Mouse (Mus musculus) lung, embryonic 15.5 days (tissue): ENCODE measurements around the gene Nos1ap. TPM values are rescaled to one million over a fixed set of nuclear protein-coding genes. Genes with fewer than 3 reads are reported as not detected.

Source experiments
- ATAC-seq: fragments of 200-750 bp; cut with Nextera tagmentation; 2 replicates; pipeline ENCODE4 v1.8.0; 2017; ENCODE audit warnings: moderate number of reproducible peaks, borderline replicate concordance; ENCODE audit not compliant: low FRiP score, low TSS enrichment; ENCODE audit errors: extremely low read depth
- H3K27ac ChIP-seq: fragments of 300-500 bp; sonication (generic); 2 replicates; pipeline ENCODE4 v1.5.1; 2015; ENCODE audit warnings: moderate library complexity, mild to moderate bottlenecking, inconsistent platforms
- H3K27me3 ChIP-seq: fragments of 300-500 bp; sonication (generic); 2 replicates; pipeline ENCODE4 v1.6.1; 2015; ENCODE audit warnings: inconsistent platforms
- H3K36me3 ChIP-seq: fragments of 300-500 bp; sonication (generic); 2 replicates; pipeline ENCODE4 v1.6.1; 2015; ENCODE audit warnings: inconsistent platforms
- H3K4me1 ChIP-seq: fragments of 300-500 bp; sonication (generic); 2 replicates; pipeline ENCODE4 v1.6.1; 2015; ENCODE audit warnings: inconsistent platforms
- H3K4me2 ChIP-seq: fragments of 300-500 bp; sonication (generic); 2 replicates; pipeline ENCODE4 v1.6.1; 2015; ENCODE audit warnings: inconsistent platforms, mild to moderate bottlenecking, moderate library complexity
- H3K4me3 ChIP-seq: fragments of 300-500 bp; sonication (generic); 2 replicates; pipeline ENCODE4 v1.5.1; 2015; ENCODE audit warnings: mild to moderate bottlenecking, inconsistent platforms
- H3K9ac ChIP-seq: fragments of 300-500 bp; sonication (generic); 2 replicates; pipeline ENCODE4 v1.6.1; 2015; ENCODE audit warnings: inconsistent platforms
- H3K9me3 ChIP-seq: fragments of 300-500 bp; sonication (generic); 2 replicates; pipeline ENCODE4 v1.6.1; 2016; ENCODE audit warnings: inconsistent platforms
- WGBS: fragments of 180-500 bp; shearing (Covaris S2); methylation state at CpG from one replicate; pipeline ENCODE4 v1.1.7; 2015; 5-methylcytosine and 5-hydroxymethylcytosine counted together
- polyA plus RNA-seq: library from polyadenylated mRNA; unstranded; fragments of >200 nt; fragmentation: Nextera tagmentation; extraction: Ambion mirVana; gene quantifications from 2 replicates; pipeline ENCODE4 v1.2.1, GENCODE M21; 2015

The Nos1ap gene
- polyA plus RNA-seq, 1 experiment from 2014 or later = 10.6 TPM

DNA sequence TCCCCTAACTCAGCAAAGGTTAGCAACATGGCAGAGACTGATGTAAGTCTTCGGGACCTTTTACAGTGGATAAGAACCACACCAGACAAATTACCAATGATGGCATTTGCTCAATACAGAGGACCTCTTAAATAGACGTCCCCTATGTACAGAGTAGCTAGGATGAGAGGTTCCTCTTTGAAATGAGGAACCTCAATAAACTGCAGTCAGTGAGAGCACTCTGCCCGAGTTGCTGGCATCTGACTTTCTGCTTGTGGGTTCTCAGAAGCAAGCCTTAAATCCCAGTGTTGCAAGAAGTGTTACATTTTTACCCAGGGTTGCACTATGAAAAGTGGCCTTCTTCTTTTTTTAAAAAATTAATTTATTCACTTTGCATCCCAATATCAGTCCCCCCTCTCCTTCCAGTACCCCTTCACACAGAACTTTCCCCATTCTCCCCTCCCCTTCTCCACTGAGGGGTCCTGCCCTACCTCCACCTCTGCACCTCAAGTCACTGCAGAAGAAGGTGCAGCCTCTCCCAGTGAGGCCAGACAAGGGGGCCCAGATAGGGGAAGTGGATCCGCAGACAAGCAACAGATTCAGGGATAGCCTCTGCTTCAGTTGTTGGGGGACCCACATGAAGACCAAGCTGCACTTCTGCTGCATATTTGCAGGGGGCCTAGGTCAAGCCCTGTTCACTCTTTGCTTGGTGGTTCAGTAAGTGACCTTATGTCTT is 307.1 kb downstream of the Nos1ap start:
- no peak for ATAC-seq
- Histone ChIP-seq H3K27me3 (no peaks in the 10 kb centered on the region), H3K36me3 (no peaks in the 10 kb centered on the region), H3K9me3 (no peaks in the 10 kb centered on the region), H3K4me1 (no peaks in the 10 kb centered on the region), H3K4me3 (no peak overlapping the region), H3K9ac (no peak overlapping the region), H3K27ac (no peak overlapping the region), H3K4me2 (no peak overlapping the region)
- 66% methylated on average over 4 of the region's 4 CpGs for WGBS

DNA sequence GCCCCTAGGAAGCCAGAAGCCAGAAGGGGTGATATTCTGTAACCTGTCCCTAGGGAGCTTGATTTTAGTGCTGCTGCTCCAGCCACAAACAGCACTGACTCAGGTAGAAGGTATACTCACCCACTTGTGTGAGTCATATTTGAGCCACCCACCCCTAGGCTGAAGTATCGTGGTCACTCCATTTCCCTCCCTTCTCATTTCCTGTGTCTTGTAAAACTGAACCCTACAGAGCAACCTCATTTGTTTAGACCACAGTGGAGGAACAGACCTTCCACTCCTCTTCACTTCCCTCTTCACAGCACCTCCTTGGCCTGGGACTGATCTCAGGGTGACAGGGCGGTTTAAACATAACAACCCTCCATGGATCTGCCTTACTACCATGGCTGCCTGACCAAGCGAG is 312.6 kb downstream of the Nos1ap start, which contains the start of gene Sh2d1b1:
Gene Sh2d1b1, plus strand, starts transcription at position 305 of the 400 bp plus-strand sequence.
- Histone ChIP-seq H3K27me3 (no peaks in the 10 kb centered on the region), H3K4me1 (no peaks in the 10 kb centered on the region), H3K36me3 (no peaks in the 10 kb centered on the region), H3K4me3 (no peak within 1 kb of the TSS), H3K9me3 (no peaks in the 10 kb centered on the region), H3K9ac (no peak within 1 kb of the TSS), H3K27ac (no peak within 1 kb of the TSS), H3K4me2 (no peak within 1 kb of the TSS)
- ATAC-seq = no peak
- WGBS = 58% methylated on average over 3 of the region's 3 CpGs

DNA sequence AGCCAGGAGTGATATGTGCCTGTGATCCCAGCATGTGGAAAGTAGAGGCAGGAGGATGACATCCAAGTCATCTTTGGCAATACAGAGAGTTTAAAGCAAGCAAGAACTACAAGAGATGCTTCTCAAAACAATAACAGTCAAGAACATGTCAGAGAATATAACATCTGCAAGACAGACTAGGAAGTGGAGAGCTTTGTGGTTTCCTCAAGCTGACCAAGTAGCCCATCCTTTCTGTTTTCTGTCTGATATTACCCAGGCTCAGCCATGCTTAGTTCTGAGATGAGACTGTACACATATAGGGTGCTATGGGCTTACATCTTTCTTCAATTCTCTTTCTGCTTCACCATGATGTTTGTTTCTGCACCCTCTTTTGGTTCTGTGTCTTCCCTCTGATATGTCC is 316.4 kb downstream of the Nos1ap start:
- H3K4me2 ChIP-seq = no peak overlapping the region
- H3K9ac ChIP-seq = no peak overlapping the region
- no peak overlapping the region for H3K27ac ChIP-seq
- no peak overlapping the region for H3K4me3 ChIP-seq
- H3K9me3 ChIP-seq = no peaks in the 10 kb centered on the region
- ATAC-seq = no peak
- H3K4me1 ChIP-seq = no peaks in the 10 kb centered on the region
- no peaks in the 10 kb centered on the region for H3K27me3 ChIP-seq
- H3K36me3 ChIP-seq = no peaks in the 10 kb centered on the region

GRCm38 (mm10) chr1:170270696-170271095 is 319.0 kb downstream of the Nos1ap start:
- Histone ChIP-seq H3K4me3 (no peak overlapping the region), H3K9ac (no peak overlapping the region), H3K27me3 (no peaks in the 10 kb centered on the region), H3K9me3 (no peaks in the 10 kb centered on the region), H3K4me2 (no peak overlapping the region), H3K36me3 (no peaks in the 10 kb centered on the region), H3K27ac (no peak overlapping the region), H3K4me1 (no peaks in the 10 kb centered on the region)
- 72% methylated on average over 4 of the region's 4 CpGs for WGBS
- no peak for ATAC-seq

- Histone ChIP-seq H3K36me3 (no peaks in the 10 kb centered on the region), H3K9me3 (no peaks in the 10 kb centered on the region), H3K4me2 (no peak overlapping the region), H3K9ac (no peak overlapping the region), H3K27ac (no peak overlapping the region), H3K4me1 (no peaks in the 10 kb centered on the region), H3K4me3 (no peak overlapping the region), H3K27me3 (no peaks in the 10 kb centered on the region)
- no peak for ATAC-seq
- WGBS = 76% methylated on average over 6 of the region's 6 CpGs
These were observed 319.4 kb downstream of the Nos1ap start for GRCm38 (mm10) chr1:170270281-170270680.

DNA sequence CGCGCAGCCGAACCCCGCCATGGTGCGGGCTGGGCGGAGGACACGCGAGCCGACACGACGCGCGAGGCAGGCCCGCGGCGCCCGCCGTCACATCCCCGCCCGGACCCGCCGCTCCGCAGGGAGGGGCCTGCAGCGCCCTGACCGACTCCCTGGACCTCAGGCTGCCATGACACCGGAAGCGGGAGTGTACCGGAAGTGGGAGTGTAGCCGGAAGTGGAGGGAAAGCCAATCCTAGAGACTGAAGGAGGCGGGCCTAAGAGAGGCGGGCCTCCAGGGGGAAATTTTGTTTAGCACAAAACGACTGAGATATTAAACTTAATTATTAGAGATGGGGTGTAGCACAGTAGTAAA is 334.1 kb downstream of the Nos1ap start:
- Histone ChIP-seq H3K4me2 (peak overlapping the region; percentile 73), H3K4me3 (peak overlapping the region; percentile 65), H3K9me3 (no peaks in the 10 kb centered on the region), H3K36me3 (no peaks in the 10 kb centered on the region), H3K4me1 (no peaks in the 10 kb centered on the region), H3K27ac (no peak overlapping the region), H3K27me3 (no peaks in the 10 kb centered on the region), H3K9ac (peak overlapping the region; percentile 61)
- ATAC-seq = peak; percentile 96
- WGBS = 5% methylated on average over 32 of the region's 32 CpGs

DNA sequence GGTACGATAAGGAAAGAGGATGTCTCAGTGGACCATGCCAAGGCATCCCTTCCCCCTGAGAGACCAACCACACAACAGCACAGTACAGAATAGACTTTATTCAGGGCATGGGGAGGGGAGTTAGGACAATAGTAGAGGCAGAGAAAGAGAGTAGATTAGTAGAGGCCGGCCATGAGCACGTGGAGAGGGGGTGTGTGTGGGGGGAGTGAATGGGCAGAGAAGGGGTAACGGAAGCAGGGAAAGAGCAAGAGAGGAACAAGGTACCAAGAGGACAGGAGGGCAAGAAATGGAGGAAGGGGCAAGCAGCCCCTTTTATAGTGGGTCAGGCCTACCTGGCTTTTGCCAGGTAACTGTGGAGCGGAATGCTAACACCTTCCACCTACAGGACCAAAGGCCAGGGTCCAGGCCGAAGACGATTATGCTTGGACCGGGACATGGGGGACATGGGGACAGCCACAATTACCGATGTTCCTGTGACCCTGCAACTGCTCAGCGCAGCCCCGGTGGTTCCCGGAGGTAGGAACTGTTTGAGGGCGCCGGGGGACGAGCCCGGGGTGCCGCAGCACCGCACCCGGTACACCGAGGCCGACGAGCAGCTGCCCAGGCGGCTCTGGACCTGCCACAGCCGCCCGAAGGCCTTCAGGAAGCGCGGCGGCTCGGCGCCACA is 334.6 kb downstream of the Nos1ap start:
- Histone ChIP-seq H3K4me1 (no peaks in the 10 kb centered on the region), H3K9me3 (no peaks in the 10 kb centered on the region), H3K36me3 (no peaks in the 10 kb centered on the region), H3K27ac (no peak overlapping the region), H3K4me3 (peak overlapping the region; percentile 65), H3K4me2 (peak overlapping the region; percentile 73), H3K9ac (peak overlapping the region; percentile 61), H3K27me3 (no peaks in the 10 kb centered on the region)
- WGBS = 30% methylated on average over 30 of the region's 30 CpGs
- peak; percentile 59; the same call in 1 of the 2 replicates for ATAC-seq

Other genes starting within 250 kb of the Nos1ap start
- gene Olfml2b, start 54.7 kb upstream of the Nos1ap start, polyA plus RNA-seq = 20.9 and 21.2 TPM in 2 replicates